Mouse (Mus musculus) bone marrow macrophage, adult 2 months (primary cell): ENCODE results near the gene Ndufa6.

Source experiments
- CTCF ChIP-seq: IDR thresholded peaks from 2 replicates; pipeline ENCODE4 v1.5.1; 2012; ENCODE audit warnings: low read depth, mild to moderate bottlenecking, low read length, moderate library complexity
- POLR2A ChIP-seq: IDR thresholded peaks from 2 replicates; pipeline ENCODE4 v1.6.1; 2012; ENCODE audit warnings: mild to moderate bottlenecking, low read depth, low read length, borderline replicate concordance

DNA sequence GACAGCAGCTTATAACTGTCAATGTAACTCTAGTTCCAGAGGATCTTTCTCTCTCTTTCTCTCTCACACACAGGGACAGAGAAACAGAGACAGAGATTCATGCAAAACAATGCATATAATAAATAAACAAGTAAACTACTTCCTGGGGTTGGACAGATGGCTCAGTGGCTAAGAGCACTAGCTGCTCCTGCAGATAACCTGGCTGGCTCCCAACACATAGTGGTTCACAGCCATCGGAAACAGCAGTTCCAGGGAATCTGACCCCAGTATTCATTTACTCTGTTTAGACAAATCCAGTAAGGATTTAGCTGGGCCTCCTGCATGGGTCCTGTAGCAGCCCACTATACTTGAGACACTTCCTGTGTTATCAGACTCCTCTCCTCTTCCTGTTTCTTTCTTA is 34.5 kb downstream of the Ndufa6 start:
- TF ChIP-seq CTCF (no peak), POLR2A (no peak)
